Mouse (Mus musculus) gastrocnemius, postnatal 25 days (tissue): ENCODE results near the gene Olfr1419. TPM values are rescaled to one million over a fixed set of nuclear protein-coding genes. Genes with fewer than 3 reads are reported as not detected.
"Not testable (repeated sequence)": the region's sequence is repeated elsewhere in the genome, so short reads cannot be mapped to it uniquely, and the experiment has no call there.

ENCODE experiments used
- DNase-seq: peaks from one replicate; pipeline ENCODE4 v3.0.0; 2022
- long read RNA-seq, 2 experiments: library from polyadenylated mRNA; stranded (forward); transcript quantifications; one replicate each; pipeline ENCODE4 v2.0.0; 2021
- total RNA-seq, 2 experiments: library from RNA; stranded (reverse); gene quantifications; 1 replicate in 1 of 2; 2 replicates in 1 of 2; pipeline ENCODE4 v1.2.3; 2021

Olfr1419 gene
- total RNA-seq: not detected
- long read RNA-seq, experiment 1: 0 reads
- long read RNA-seq, experiment 2: 0 reads

GRCm38 (mm10) chr19:11875006-11875405, at the start of gene Olfr1419:
Olfr1419 (minus strand) TSS chr19:11875106.
- no peak for DNase-seq

- DNase-seq: not testable (repeated sequence)
Measured at GRCm38 (mm10) chr19:11922515-11922914, 47.6 kb upstream of the Olfr1419 start.

GRCm38 (mm10) chr19:11922068-11922467, 47.2 kb upstream of the Olfr1419 start:
- no peak for DNase-seq

- DNase-seq: no peak
Measured at GRCm38 (mm10) chr19:11915804-11916203, 40.9 kb upstream of the Olfr1419 start.

GRCm38 (mm10) chr19:11912533-11913121, 37.7 kb upstream of the Olfr1419 start:
- peak; percentile 68 for DNase-seq

GRCm38 (mm10) chr19:11912037-11912532, 37.2 kb upstream of the Olfr1419 start, which contains the start of gene Patl1:
Patl1 (plus strand) TSS chr19:11912399.
- DNase-seq: peak; percentile 98

GRCm38 (mm10) chr19:11911603-11912002, 36.7 kb upstream of the Olfr1419 start:
- no peak for DNase-seq

- no peak for DNase-seq
Measured at GRCm38 (mm10) chr19:11911021-11911420, 36.1 kb upstream of the Olfr1419 start.

- DNase-seq: no peak
Measured at GRCm38 (mm10) chr19:11886265-11886664, 11.4 kb upstream of the Olfr1419 start, which contains the start of gene Olfr1420. Olfr1420 (plus strand) TSS chr19:11886565.

GRCm38 (mm10) chr19:11878404-11878803, 3.5 kb upstream of the Olfr1419 start:
- DNase-seq: not testable (repeated sequence)

- no peak for DNase-seq
Measured at GRCm38 (mm10) chr19:11867837-11868236, 7.1 kb downstream of the Olfr1419 start.

- no peak for DNase-seq
Measured at GRCm38 (mm10) chr19:11860966-11861365, 13.9 kb downstream of the Olfr1419 start, which contains the start of gene Olfr1418. Olfr1418 (minus strand) TSS chr19:11861066.

GRCm38 (mm10) chr19:11856506-11856905, 18.4 kb downstream of the Olfr1419 start:
- DNase-seq: no peak

GRCm38 (mm10) chr19:11854821-11855220, 20.1 kb downstream of the Olfr1419 start:
- no peak for DNase-seq

GRCm38 (mm10) chr19:11852652-11853051, 22.3 kb downstream of the Olfr1419 start:
- no peak for DNase-seq

- no peak for DNase-seq
Measured at GRCm38 (mm10) chr19:11846333-11846732, 28.6 kb downstream of the Olfr1419 start.

GRCm38 (mm10) chr19:11839119-11839518, 35.8 kb downstream of the Olfr1419 start, which contains the start of gene Olfr1417:
Olfr1417 (minus strand) TSS chr19:11839219.
- no peak for DNase-seq

- no peak for DNase-seq
Measured at GRCm38 (mm10) chr19:11823346-11824065, 51.4 kb downstream of the Olfr1419 start.

GRCm38 (mm10) chr19:11820211-11820610, 54.7 kb downstream of the Olfr1419 start:
- no peak for DNase-seq

GRCm38 (mm10) chr19:11819800-11820199, 55.1 kb downstream of the Olfr1419 start:
- peak; percentile 56 for DNase-seq

GRCm38 (mm10) chr19:11819143-11819700, 55.7 kb downstream of the Olfr1419 start, which contains the start of gene Stx3:
Stx3 (minus strand) TSS chr19:11819403.
- no peak for DNase-seq
